Mouse (Mus musculus): ENCODE measurements around the gene Usp30.

The Usp30 gene

DNA sequence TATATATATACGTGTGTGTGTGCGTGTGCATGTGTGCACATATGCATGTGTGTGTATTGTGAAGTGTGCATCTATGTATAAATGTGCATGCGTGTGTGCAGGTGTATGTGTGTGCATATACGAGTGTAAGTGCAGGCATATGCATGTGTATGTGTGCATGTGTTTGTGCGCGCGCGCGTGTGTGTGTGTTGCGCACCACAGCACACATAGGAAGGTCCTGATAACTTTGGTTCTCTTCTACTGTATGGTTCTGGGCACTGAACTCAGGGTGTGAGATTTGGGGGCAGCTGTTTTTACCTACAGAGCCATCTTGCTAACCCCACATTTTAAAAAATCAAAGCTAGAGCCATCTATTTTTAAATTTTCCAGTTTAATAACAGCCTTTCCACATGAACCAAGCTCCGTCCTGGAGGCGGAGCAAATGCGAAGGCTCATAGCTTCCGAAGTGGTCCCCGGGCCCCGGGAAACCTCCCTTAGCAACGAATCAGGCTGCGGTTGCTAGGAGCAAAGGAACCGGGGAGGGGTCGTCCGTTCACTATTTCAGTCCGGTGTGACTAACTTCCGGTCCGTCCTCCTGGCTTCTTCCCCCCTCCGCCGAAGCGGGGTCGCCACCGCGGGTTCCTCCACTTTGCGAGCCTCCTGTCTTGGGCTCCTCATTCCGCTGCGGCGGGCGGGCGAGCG lies 34.6 kb downstream of the Usp30 start:
- POLR2A ChIA-PET: interaction anchor here in 3 of 4 experiments (0.5 to 1.6 kb wide), 17 partner anchors 8 to 869 kb away, joined by 3 to 7 read pairs (median 3); partner anchors contain the start of genes Svop (in 3 of the 3), Alkbh2 (in 2 of the 3) and Ung (in 1 of the 3)
- CTCF ChIA-PET: interaction anchor here (0.7 to 1.0 kb wide), 5 partner anchors 8 to 553 kb away, joined by 3 read pairs; partner anchors contain the start of gene Svop (in 1 of the 4)

DNA sequence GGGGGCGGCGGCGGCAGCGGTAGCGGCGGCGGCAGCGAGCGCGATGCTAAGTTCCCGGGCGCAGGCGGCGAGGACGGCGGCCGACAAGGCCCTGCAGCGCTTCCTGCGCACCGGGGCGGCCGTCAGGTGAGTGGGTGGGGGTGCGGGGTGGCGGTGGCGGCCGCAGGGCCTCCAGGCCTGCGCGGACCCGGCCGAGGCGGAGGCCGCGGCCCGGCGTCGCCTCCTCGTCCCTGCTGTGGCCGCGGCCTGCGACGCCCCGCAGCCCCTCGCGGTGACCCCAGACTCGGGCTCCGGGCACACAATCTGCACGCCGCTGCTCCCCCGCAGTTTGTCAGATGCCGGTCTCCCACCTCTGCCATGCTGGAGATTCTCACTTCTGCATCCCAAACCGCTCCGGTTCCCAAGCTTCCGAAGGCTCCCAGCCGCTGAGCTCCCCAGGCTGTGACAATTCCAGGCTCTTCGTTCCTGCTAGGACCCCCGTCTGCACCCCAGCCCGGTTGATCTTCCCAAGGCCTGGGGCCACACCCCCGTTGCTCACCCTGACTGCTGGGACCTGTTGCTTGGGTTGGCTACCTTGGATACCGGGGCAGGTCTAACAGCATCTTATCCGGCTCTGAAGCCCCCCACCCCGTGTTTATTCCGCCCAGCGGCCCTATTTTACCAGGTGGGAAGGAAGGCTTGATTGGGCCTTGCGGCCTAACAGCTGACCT lies 35.3 kb downstream of the Usp30 start:
- ChIA-PET CTCF (interaction anchor here in 3 of 4 experiments (0.9 to 1.0 kb wide), 5 partner anchors 9 to 53 kb away, joined by 3 read pairs; partner anchors contain the start of gene Svop (in 1 of the 3)), POLR2A (interaction anchor here in 3 of 4 experiments (0.5 to 1.6 kb wide), 18 partner anchors 9 to 267 kb away, joined by 3 to 7 read pairs (median 3); partner anchors contain the start of genes Svop (in 3 of the 3), Alkbh2 (in 2 of the 3) and Ung (in 1 of the 3))

DNA sequence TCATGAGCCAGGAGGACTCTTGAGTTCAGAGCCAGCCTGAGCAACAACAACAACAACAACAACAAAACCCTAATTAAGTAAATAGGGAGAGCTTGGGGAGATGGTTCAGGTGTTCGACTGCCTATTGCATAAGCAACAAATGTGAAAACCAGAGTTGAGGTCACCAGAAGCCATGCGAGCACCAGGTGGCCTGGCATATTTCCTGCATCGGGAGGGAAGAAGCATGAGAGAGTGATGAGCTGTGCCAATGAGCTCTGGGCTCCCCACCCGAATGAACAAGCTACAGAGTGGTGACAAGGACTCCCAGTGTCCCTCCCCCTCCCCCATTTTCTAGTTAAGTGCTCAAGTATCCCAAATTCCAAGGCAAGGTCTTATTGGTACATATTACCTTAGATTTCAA lies 36.6 kb downstream of the Usp30 start:
- CTCF ChIA-PET: interaction anchor here in 1 of 4 experiments (0.7 kb wide), 1 partner anchor 16 kb away, joined by 3 read pairs; no protein-coding TSS in a partner anchor

DNA sequence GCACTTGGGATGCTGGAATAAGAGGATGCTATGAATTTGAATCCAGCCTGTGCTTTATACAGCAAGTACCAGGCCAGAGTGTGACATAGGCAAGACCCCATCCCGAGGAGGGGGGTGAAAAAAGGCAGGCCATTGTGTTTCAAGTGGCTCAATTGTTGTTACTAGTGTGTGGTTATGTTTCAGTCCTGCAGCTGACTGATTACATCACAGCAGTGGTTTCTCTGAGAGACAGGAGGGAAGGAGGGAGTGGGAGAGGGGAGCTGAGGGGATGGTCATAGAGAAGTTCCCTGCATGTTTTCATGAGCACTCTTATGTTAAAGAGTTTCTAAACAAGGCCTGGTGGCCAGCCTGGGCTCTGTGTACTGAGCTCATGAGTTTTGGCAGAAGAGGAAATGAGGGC lies 37.5 kb downstream of the Usp30 start:
- ChIA-PET CTCF (no interaction called here), POLR2A (interaction anchor here in 1 of 4 experiments (1.0 to 1.6 kb wide), 2 partner anchors 22 to 598 kb away, joined by 3 to 6 read pairs; no protein-coding TSS in a partner anchor)

More for the DNA sequence above, 36.6 kb downstream of the Usp30 start:
- POLR2A ChIA-PET: interaction anchor here in 1 of 4 experiments (1.0 to 1.6 kb wide), 2 partner anchors 23 to 597 kb away, joined by 3 to 6 read pairs; no protein-coding TSS in a partner anchor

DNA sequence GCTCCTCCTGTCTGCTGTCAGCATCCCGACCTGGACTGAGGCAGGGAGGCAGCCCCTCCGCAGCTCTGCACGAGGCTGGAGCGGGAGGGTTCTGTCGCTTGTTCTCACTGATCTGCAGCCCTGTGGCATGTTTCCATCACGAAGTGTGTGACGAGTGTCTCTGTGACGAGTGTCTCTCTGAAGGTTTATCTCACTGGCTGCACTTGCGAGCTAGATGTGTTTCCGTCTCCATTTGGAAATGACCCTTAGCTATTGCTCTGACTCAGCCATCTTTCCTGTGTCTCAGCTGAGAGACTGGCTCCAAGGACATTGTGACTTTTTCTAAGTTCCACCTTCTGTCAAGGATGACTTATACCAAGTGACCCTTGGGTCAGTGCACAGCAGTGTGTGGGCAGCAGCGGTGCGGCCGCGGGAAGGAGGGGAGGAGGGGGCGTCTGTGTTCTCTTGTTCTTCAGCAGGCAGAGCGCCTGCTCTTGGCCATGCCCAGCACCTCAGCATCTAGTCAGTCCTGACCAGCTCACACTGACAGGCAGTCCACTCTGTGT lies 41.2 kb downstream of the Usp30 start:
- ChIA-PET POLR2A (interaction anchor here in 2 of 4 experiments (0.6 to 1.2 kb wide), 5 partner anchors 10 to 360 kb away, joined by 3 to 5 read pairs (median 4); no protein-coding TSS in a partner anchor), CTCF (interaction anchor here in 2 of 4 experiments (0.6 to 1.2 kb wide), 3 partner anchors 147 to 356 kb away, joined by 3 to 7 read pairs (median 3); no protein-coding TSS in a partner anchor)

DNA sequence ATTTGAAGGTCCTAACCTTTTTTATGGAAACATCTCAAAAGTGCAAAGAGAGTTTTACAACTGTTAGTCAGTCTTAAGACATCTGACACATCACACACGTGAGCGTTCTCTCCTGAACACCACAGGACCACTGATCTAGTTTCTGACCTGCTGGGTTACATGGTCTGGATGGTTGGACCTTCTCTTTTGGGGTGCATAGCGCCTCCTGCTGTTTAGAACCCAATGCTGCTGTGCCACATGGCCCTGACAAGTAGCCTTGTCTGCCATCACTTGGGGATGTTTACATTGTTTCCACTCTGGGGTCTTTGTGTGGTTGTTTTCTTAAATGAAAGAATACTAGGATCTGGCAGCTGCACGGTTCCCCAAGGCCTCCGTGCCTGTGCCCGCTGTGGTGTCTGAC lies 48.1 kb downstream of the Usp30 start:
- ChIA-PET CTCF (interaction anchor here in 1 of 4 experiments (0.7 kb wide), 1 partner anchor 18 kb away, joined by 3 read pairs; no protein-coding TSS in a partner anchor), POLR2A (interaction anchor here in 2 of 4 experiments (0.7 to 1.0 kb wide), 2 partner anchors 17 to 18 kb away, joined by 3 to 6 read pairs; no protein-coding TSS in a partner anchor)

DNA sequence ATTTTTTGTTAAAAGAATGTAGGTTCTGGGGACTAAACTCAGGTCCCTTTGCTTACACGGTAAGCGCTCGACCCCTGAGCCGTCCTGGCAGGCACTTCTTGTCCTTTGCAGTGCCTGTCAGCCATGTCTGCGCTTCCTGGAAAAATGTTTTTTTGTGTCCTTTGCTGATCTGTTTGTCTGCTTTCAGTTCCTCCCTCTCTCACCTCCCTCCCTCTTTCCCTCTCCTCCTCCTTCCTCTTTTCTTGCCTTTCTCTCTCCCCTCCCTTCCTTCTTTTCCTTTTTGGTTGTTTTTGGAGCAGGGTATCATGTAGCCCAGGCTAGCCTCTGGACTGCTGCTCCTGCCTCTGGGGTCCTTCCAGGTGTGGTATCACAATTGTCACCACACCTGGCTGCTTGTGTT lies 49.8 kb downstream of the Usp30 start:
- POLR2A ChIA-PET: no interaction called here
- CTCF ChIA-PET: no interaction called here

DNA sequence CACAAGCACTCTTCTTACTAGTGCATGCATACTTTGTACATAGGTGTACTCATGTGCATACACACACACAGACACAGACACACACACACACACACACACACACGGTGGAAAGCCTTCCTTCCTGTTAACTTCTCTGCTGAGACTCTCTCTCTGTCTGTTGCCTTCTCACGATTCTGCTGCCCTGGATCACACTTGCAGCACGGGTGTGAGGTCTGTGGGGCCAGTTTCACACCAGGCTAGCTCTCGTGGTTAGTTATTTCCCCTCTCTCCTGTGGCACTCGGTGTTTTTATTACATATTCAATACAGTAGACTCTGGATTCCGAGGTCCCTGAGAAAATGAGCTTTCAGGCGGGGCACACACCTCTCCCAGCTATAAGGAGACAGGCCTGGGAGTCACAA lies 51.3 kb downstream of the Usp30 start:
- ChIA-PET CTCF (interaction anchor here in 1 of 4 experiments (1.4 kb wide), 1 partner anchor 14 kb away, joined by 3 read pairs; no protein-coding TSS in a partner anchor), POLR2A (interaction anchor here in 3 of 4 experiments (0.6 to 1.5 kb wide), 12 partner anchors 8 to 25 kb away, joined by 3 to 6 read pairs (median 3); partner anchors contain the start of genes Svop (in 2 of the 3) and Alkbh2 (in 1 of the 3))

DNA sequence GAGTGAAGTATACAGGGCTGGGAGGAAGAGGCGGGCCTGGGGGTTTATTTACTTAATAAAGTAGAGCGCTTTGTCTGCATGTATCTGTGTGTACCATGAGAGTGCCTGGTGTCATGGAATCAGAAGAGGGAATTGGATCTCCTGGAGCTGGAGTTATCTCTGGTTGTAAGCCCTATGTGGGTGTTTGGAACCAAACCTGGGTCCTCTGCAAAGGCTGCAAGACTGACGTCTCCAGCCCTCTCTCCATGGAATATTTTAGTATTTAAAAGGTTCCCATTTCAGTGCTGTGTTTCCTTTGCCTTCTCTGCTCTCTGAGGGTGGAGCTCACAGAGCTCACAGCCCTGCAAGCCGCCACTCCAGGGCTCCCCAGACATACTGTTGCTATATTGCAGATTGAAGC lies 54.5 kb downstream of the Usp30 start:
- ChIA-PET POLR2A (interaction anchor here in 3 of 4 experiments (0.5 to 2.7 kb wide), 13 partner anchors 8 to 70 kb away, joined by 3 to 15 read pairs (median 6); partner anchors contain the start of genes Alkbh2 (in 2 of the 3) and Ung (in 2 of the 3)), CTCF (interaction anchor here in 2 of 4 experiments (0.5 to 1.3 kb wide), 4 partner anchors 11 to 347 kb away, joined by 3 to 12 read pairs (median 4); partner anchors contain the start of genes Iscu (in 1 of the 2), Kctd10 (in 1 of the 2), Sart3 (in 1 of the 2) and Ube3b (in 1 of the 2))

DNA sequence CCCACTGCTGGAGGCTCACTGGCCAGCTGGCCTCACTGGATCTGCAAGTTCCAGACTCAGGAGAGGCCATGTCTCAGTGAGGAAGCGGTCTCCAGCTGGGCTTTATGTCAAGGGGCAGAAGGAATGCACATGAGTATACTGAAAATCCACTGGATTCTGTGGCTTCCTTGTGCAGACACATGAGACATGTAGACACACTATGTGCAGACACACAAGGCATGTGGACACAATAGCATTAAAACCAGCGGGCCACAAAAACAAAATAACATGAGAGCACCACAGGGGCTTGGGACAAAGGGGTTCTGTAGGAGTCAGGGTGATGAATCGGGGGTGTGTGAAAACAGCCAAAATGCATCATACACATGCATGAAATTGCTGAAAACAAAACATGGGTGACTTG lies 60.7 kb downstream of the Usp30 start:
- CTCF ChIA-PET: interaction anchor here in 1 of 4 experiments (0.9 kb wide), 1 partner anchor 27 kb away, joined by 16 read pairs; no protein-coding TSS in a partner anchor
- POLR2A ChIA-PET: interaction anchor here in 1 of 4 experiments (0.8 to 11.0 kb wide), 4 partner anchors 20 to 80 kb away, joined by 3 to 242 read pairs (median 6); partner anchors contain the start of gene Acacb

DNA sequence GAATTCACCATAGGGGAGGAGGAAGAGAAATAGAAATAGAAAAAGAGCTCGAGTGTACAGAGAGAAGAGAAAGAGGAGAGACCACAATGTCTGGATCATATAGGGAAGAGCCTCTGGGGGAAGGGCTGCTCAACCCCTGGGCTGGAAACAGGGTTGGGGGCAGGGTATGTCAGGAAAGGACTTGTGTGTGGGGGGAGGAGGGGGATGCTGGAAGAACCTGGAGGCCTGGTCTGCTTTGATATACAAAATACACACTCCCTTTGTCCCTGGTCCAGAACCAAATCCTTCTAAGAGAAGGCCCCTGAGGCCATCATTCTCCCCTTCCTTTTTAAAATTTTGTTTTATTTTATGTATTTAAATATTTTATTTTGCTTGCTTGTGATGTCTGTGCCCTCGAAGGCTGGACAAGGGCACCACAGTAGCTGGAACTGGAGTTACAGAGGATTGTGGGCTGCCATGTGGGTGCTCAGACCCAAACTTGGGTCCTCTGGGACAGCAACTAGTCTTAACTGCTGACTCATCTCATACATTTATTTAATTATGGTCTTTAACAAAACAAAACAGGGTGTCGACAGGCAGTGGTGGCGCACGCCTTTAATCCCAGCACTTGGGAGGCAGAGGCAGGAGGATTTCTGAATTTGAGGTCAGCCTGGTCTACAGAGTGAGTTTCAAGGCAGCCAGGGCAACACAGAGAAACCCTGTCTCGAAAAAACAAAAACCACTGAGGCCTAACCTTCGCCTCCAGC lies 61.4 kb downstream of the Usp30 start:
- POLR2A ChIA-PET: interaction anchor here (0.6 to 11.0 kb wide), 32 partner anchors 7 to 434 kb away, joined by 3 to 242 read pairs (median 4); partner anchors contain the start of genes Acacb (in 2 of the 4) and Svop (in 1 of the 4)
- CTCF ChIA-PET: interaction anchor here in 3 of 4 experiments (0.6 to 2.1 kb wide), 10 partner anchors 16 to 433 kb away, joined by 3 to 16 read pairs (median 4); partner anchors contain the start of genes Coro1c (in 1 of the 3) and Svop (in 1 of the 3)

DNA sequence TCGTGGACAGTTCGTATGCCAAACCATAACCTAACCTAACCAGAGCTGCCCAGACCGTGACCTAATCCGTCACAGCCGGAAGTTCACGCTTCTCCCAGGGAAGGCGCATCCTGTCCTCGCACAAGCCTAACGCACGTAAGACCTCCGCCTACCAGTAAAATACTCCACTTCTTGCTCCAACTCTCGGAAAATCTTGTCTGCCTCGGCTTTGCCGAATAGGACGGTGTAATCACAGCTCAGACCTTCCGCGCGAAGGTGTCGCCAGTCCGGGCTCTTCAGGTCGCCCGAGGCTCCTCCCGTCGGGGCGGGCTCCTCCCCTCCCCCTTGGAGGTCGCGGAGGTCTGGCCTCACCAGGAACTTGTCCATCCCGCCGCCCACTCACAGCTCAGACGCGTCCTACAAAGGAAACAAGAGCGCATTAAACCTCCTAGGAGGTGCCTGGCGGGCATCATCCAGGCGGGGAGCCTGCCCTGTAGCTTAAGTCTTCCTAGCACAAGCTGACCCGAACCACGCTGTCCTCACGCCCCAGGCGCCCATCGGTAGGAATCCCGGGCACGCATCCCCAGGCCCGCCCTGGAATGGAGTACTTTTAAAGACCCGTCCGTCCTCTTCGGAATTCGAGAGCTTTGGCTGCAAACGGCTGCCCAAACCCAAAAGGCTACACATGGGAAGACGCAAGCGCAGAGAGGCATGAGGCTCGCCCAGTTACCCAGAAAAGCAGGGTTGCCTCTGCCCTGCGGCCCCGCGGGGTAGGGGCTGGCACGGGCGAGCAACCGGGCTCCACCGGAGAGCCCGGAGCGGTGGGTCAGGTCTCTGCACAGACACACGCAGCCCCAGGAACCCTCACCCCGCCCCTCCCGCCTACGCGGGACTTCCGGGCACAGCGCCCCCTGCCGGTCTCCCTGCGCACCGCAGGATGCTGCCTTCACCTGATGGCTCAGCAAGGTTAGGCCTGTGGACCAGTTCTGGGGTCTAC lies 62.4 kb downstream of the Usp30 start, which contains the start of gene Alkbh2:
Alkbh2 (minus strand) TSS at position 845 of the 976 bp plus-strand sequence.
- ChIA-PET CTCF (interaction anchor here (0.6 to 2.1 kb wide), 19 partner anchors 10 to 903 kb away, joined by 3 to 11 read pairs (median 4); partner anchors contain the start of genes Coro1c (in 1 of the 4) and Svop (in 1 of the 4)), POLR2A (interaction anchor here (0.6 to 11.0 kb wide), 44 partner anchors 8 to 1273 kb away, joined by 3 to 242 read pairs (median 4); partner anchors contain the start of genes Acacb (in 2 of the 4), Mmab (in 1 of the 4), Mvk (in 1 of the 4) and Svop (in 1 of the 4))

DNA sequence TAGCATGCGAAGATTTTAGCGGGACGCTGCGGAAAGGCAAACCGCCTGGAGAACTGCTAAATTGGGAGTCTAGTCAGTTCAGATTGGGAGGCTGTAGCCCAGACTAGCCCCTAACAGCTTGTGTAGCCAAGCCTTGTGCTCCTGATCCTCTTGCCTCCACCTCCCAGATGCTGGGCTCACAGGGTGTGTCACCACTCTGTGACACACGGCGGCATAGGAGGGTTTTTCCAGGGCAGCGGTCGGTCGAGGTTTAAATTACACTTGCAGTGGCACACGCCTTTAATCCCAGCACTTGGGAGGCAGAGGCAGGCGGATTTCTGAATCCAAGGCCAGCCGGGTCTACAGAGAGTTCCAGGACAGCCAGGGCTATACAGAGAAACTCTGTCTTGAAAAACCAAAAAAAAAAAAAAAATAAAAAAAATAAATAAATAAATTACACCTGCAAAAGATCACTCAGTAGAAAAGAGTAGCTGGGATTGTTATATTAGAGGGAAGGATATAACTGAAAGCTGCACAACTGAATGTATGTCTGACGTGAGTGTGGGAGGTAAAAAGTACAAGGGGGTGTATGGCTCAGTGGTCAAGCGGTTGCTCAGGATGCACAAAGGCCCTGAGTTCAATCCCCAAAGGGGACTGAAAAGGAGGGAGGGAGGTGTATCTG lies 64.4 kb downstream of the Usp30 start:
- ChIA-PET CTCF (interaction anchor here (0.6 to 2.6 kb wide), 10 partner anchors 9 to 626 kb away, joined by 3 to 31 read pairs (median 5); no protein-coding TSS in a partner anchor), POLR2A (interaction anchor here in 3 of 4 experiments (0.5 to 11.0 kb wide), 35 partner anchors 9 to 903 kb away, joined by 3 to 242 read pairs (median 4); partner anchors contain the start of genes Acacb (in 2 of the 3), Kctd10 (in 1 of the 3), Svop (in 1 of the 3) and Tmem211 (in 1 of the 3))

DNA sequence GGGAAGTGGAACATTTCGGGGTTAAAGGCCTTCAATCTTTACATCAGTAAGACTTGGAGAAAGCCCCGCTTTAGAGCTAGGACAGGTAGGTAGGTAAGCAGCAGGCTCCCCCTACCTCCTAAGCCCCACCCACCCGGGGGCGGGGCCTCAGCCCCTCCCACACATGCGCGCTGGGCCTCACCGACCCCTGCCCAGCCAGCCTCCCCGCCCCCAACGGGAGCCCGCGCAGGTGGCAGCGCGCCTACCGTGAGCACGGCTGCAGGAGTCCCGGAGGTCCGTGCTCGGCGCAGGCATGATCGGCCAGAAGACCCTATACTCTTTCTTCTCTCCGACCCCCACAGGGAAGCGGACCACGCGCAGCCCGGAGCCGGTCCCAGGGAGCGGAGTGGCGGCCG lies 64.9 kb downstream of the Usp30 start, which contains the start of gene Ung:
Ung (plus strand) TSS at position 176 of the 395 bp plus-strand sequence.
- CTCF ChIA-PET: interaction anchor here in 3 of 4 experiments (0.5 to 2.6 kb wide), 18 partner anchors 9 to 626 kb away, joined by 3 to 31 read pairs (median 4); partner anchors contain the start of gene Svop (in 1 of the 3)
- POLR2A ChIA-PET: interaction anchor here (0.5 to 11.0 kb wide), 58 partner anchors 8 to 903 kb away, joined by 3 to 242 read pairs (median 4); partner anchors contain the start of genes Acacb (in 2 of the 4), Coro1c (in 1 of the 4), Kctd10 (in 1 of the 4) and Mvk (in 1 of the 4)
